Mouse (Mus musculus): Measurements from ENCODE around the gene Orm3. TPM values are rescaled to one million over a fixed set of nuclear protein-coding genes. Genes with fewer than 3 reads are reported as not detected.

The Orm3 gene
- polyA plus RNA-seq, 1 experiment from 2014 or later = not detected

DNA sequence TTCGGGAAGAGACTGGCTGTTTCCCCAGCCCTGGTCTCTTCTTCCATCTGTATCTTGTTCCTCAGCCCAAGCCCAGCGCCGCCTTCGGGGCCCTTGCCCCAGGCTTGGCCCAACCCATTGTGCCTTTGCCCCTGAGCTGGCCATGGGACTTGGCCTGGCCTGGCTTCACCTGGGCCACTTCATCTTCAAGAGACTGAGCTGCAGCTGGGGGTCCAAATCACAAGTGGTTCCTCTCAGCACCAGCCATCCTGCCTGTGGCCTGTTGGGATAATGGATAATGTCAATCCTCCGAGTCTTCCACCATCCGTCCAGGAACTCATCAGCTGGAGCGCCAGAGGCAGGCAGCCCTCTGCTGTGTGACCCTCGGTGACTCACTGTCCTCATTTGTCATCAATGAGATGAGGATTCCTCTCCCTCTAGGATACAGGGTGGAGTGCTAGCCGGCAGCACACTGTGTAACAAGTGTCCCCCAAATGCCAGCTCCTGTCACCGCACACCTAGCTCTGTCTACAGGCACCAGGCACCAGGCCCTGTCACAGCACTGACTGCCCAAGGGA lies 42.1 kb downstream of the Orm3 start:
- WGBS = 86% methylated on average over 10 of the region's 10 CpGs

DNA sequence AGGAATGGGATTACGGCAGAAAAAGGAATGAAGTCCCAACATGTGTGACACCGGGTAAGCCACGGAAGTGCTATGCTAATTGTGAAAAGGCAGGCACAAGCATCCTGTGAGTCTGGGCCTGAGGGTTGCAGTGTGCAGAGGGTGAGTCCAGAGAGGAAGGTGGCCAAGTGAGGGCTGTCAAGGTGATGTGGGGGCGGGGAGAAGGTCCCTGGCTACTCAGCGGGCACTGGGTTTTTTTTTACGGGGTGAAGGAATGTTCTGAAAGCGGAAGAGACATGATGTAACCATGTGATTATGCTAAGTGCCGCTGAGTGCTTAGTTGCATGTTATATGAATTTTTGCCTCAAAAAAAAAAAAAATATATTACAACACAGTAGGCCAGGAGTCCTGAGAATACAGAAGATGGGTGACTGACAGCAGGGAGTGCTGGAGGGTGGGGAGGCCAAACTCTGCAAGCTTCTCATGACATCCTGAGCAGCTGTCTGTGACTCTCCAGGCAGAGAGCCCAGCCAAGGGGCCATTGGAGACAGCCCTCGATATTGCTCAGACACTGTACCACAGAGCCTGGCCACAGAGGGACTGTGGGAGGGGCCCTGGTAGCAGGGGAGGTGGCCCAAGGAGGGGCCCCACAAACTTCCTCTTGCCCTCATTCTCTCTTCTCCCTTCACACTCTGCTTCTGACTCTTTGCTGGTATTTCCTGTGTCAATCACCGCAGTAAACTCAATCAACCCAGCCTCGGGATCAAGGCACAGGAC lies 43.1 kb downstream of the Orm3 start:
- ATAC-seq = no peak
- no peaks in the 10 kb centered on the region for H3K27me3 ChIP-seq
- H3K4me1 ChIP-seq (replicated peaks) = peaks cover 51% of the 10 kb centered on the region
- H3K36me3 ChIP-seq = peaks cover 27% of the 10 kb centered on the region
- no peaks in the 10 kb centered on the region for H3K9me3 ChIP-seq
- no peak overlapping the region for H3K4me2 ChIP-seq (replicated peaks)
- no peak overlapping the region for H3K4me3 ChIP-seq (replicated peaks)
- WGBS = 76% methylated on average over 11 of the region's 11 CpGs
- H3K9ac ChIP-seq (replicated peaks) = no peak overlapping the region
- peak overlapping the region; percentile 45; the same call in 1 of the 2 replicates for H3K27ac ChIP-seq

More for the DNA sequence above, 42.1 kb downstream of the Orm3 start:
- H3K9ac ChIP-seq (replicated peaks) = no peak overlapping the region
- H3K27ac ChIP-seq = no peak overlapping the region
- peaks cover 42% of the 10 kb centered on the region for H3K4me1 ChIP-seq (replicated peaks)
- H3K4me2 ChIP-seq (replicated peaks) = no peak overlapping the region
- H3K9me3 ChIP-seq = no peaks in the 10 kb centered on the region
- H3K36me3 ChIP-seq = peaks cover 34% of the 10 kb centered on the region
- no peak for ATAC-seq
- H3K27me3 ChIP-seq = no peaks in the 10 kb centered on the region
- H3K4me3 ChIP-seq (replicated peaks) = no peak overlapping the region

DNA sequence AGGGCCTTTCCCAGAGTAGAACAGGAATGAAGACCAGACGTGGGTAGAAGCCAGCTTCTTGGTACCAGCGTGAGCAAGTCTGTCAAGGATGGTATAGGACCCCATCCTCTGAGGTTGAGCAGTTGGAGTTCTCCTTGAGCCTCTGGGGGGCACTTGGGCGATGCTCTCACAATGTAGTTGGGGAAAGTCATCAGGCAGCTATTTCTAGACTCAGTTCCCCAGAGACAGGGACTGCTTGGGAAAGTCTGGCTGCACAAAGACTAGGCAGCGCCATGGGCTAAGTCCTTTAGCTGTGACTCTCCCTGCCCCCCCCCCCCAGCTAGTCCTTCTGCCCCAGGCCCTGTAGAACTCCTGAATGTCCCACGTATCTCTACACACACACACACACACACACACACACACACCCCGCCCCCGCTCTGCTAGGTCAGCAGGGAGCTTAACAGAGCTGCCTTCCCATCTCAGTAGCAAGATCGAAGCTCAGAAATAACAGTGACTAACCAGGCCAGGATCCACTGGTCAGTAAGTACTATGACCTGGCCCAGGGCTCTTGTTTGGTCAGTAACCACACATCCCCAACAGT lies 43.8 kb downstream of the Orm3 start:
- Histone ChIP-seq H3K27me3 (no peaks in the 10 kb centered on the region), H3K9ac (replicated peaks) (no peak overlapping the region), H3K9me3 (no peaks in the 10 kb centered on the region), H3K4me3 (replicated peaks) (no peak overlapping the region), H3K27ac (peak overlapping the region; percentile 45; the same call in 1 of the 2 replicates), H3K4me1 (replicated peaks) (peaks cover 59% of the 10 kb centered on the region), H3K4me2 (replicated peaks) (no peak overlapping the region), H3K36me3 (peaks cover 19% of the 10 kb centered on the region)
- ATAC-seq = no peak
- WGBS = 62% methylated on average over 7 of the region's 8 CpGs

DNA sequence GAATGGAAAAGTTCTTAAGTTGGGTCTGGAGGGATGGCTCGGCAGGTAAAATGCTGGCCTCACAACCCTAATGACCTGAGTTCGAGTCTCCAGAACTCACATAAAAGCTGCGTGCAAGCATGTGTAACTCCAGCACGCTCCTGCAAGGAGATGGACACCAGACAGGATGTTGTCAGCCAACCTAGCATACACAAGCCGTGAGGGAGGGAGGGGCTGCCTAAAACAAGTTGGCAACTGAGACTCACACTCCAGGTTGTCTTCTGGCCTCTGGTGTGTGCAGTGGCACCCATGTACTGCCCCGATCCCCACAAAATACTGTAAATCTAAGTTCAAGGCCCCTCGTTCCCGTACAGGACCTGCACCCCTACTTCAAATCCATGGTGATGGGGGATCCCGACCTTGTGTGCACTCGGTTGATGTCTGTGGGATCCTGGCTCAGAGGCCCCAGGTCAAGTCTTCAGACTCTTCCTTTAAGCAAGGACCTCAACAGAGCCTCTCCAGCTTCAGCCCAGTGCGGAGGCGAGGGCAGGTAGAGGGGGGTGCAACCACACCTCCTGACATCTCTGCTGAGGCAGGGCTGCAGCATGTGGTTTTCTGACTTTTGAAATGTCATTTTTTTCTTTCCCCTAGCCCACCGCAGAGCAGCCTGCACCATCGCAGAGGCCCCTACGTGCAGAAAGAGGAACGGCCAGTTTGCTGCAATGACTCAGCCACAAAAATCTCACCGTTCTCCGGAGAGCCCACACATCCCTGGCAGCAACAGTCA lies 44.8 kb downstream of the Orm3 start:
- no peak overlapping the region for H3K9ac ChIP-seq (replicated peaks)
- ATAC-seq = no peak
- H3K4me2 ChIP-seq (replicated peaks) = no peak overlapping the region
- no peaks in the 10 kb centered on the region for H3K9me3 ChIP-seq
- H3K4me3 ChIP-seq (replicated peaks) = no peak overlapping the region
- H3K27ac ChIP-seq = no peak overlapping the region
- no peaks in the 10 kb centered on the region for H3K27me3 ChIP-seq
- 91% methylated on average over 18 of the region's 18 CpGs for WGBS
- peaks cover 10% of the 10 kb centered on the region; the same call in 1 of the 2 replicates for H3K36me3 ChIP-seq
- H3K4me1 ChIP-seq (replicated peaks) = peaks cover 68% of the 10 kb centered on the region

DNA sequence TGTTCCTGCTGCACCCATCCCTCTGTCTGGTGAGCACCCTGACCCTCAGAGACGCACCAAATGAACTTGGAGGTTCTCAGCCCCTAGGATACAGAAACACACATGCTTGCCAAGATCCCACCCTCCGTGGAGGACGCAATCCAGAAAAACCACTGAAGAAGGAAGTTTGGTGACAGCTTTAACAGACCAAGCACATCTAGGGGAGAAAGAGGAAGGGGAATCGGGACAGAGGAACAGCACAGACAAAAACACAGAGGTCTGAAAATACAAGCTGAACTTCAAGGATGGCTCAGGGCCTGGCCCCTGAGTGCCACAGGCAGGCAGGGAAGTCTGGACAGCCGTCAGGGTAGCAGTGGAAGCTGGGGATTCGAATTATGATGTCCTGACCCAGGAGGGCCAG lies 45.7 kb downstream of the Orm3 start:
- ATAC-seq = no peak
- H3K27ac ChIP-seq = no peak overlapping the region

DNA sequence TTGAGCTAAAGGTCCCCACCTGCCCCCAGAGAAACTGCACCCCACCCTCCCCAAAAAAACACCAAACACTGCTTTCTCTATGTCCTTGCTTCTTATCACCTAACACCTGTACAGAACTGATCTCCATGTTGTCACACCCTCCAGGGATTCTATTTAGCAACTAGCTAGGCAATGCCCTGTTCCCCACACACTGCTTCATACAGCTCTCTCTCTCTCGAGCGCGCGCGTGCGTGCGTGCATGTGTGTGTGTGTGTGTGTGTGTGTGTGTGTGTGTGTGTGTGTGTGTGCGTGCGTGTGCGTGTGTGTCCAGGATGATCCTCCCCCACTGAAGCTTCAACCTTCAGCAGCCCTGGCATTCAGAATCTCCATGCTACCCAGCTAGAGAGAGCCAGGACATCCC lies 46.1 kb downstream of the Orm3 start:
- H3K9me3 ChIP-seq = no peaks in the 10 kb centered on the region
- ATAC-seq = no peak
- H3K4me3 ChIP-seq (replicated peaks) = no peak overlapping the region
- H3K27ac ChIP-seq = no peak overlapping the region; the same call in 1 of the 2 replicates
- H3K27me3 ChIP-seq = no peaks in the 10 kb centered on the region
- H3K4me1 ChIP-seq (replicated peaks) = peaks cover 73% of the 10 kb centered on the region
- no peak overlapping the region for H3K9ac ChIP-seq (replicated peaks)
- H3K4me2 ChIP-seq (replicated peaks) = peak overlapping the region; percentile 42; the same call in 1 of the 2 replicates
- H3K36me3 ChIP-seq = peaks cover 7% of the 10 kb centered on the region; the same call in 1 of the 2 replicates
- 87% methylated on average over 10 of the region's 10 CpGs for WGBS

More for the DNA sequence above, 45.7 kb downstream of the Orm3 start:
- Histone ChIP-seq H3K4me1 (replicated peaks) (peaks cover 73% of the 10 kb centered on the region), H3K4me2 (replicated peaks) (0 out of 2 replicates have a peak overlapping the region, but pooled peaks have one; percentile 6), H3K27me3 (no peaks in the 10 kb centered on the region), H3K9ac (replicated peaks) (no peak overlapping the region), H3K9me3 (no peaks in the 10 kb centered on the region), H3K36me3 (peaks cover 7% of the 10 kb centered on the region; the same call in 1 of the 2 replicates), H3K4me3 (replicated peaks) (no peak overlapping the region)
- 92% methylated on average over 6 of the region's 6 CpGs for WGBS

DNA sequence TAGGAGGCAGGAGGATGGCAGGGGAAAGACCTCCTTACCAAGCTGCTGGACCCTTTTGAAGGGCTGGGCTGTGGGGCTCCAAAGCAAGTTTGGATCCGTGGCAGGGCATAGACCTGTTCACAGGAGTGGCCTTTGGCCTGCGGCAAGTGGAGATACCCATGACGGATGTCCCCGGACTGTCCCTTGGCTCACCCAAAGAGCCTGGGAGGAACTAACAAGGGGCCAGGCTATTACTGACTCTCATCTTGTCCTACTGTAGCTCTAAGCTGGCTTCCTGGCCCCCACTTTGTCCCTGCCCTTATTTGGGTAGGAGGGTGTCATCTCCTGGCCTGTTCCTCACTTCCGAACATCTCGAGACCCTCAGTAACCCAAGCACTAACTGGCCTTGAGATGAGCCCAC lies 46.6 kb downstream of the Orm3 start:
- peak overlapping the region; percentile 17 for H3K9ac ChIP-seq (replicated peaks)

DNA sequence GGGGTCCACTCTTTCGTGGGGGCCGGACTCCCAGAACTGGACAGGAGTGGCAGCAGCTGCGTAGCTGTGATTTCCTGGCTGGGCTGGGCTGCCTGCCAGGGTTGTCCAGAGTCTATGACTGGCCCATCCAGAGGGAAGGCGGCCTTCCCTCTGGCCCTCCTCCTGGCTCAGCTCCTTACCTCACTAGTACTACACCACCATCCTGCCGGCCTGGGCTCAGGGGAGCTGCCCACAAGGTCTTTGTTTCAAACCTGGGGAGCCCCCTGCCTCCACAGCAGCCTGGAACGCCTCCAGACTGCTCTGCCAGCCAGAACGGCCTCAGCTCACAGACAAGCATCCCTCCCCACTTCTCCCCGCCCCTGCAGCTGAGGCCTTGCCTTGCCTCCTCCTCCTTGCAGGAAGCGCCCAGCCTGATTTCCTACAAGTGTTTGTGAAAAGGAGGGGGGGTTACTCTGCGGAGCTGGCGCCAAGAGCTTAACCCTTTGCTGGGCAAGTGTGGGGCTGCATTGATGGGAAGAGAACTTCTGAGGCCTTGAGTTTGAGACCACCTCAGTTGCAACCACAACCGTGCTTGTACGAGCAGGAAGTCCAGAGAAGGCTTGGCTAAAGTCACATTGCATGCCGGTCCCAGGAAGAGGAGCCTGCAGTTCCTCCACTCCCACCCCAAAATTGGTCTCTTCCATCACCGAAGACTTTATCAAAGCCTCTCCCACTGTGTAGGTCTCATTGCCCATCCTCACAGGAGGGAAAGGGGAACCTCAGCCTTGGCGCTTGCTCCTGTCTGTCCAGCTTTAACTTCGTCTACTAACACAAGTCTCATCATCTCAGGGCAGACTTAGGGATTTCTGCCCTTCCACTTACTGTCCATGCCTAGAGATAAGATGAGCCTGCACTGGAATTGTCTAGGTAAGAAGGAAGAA lies 47.3 kb downstream of the Orm3 start, which contains the start of gene Akna:
Gene Akna, minus strand, starts transcription at position 315 of the 920 bp plus-strand sequence.
- no peaks in the 10 kb centered on the region for H3K9me3 ChIP-seq
- H3K27ac ChIP-seq = peak within 1 kb of the TSS; percentile 82
- peak within 1 kb of the TSS; percentile 42 for H3K4me2 ChIP-seq (replicated peaks)
- H3K27me3 ChIP-seq = no peaks in the 10 kb centered on the region
- H3K36me3 ChIP-seq = no peaks in the 10 kb centered on the region
- 13% methylated on average over 17 of the region's 17 CpGs for WGBS
- peaks cover 73% of the 10 kb centered on the region for H3K4me1 ChIP-seq (replicated peaks)
- peak; percentile 87 for ATAC-seq
- H3K9ac ChIP-seq (replicated peaks) = peak within 1 kb of the TSS; percentile 19
- peak within 1 kb of the TSS; percentile 26 for H3K4me3 ChIP-seq (replicated peaks)

More for the DNA sequence above, 46.6 kb downstream of the Orm3 start:
- Histone ChIP-seq H3K4me2 (replicated peaks) (peak overlapping the region; percentile 42), H3K36me3 (peaks cover 2% of the 10 kb centered on the region; the same call in 1 of the 2 replicates), H3K9me3 (no peaks in the 10 kb centered on the region), H3K27ac (peak overlapping the region; percentile 82), H3K4me3 (replicated peaks) (peak overlapping the region; percentile 26; the same call in 1 of the 2 replicates), H3K4me1 (replicated peaks) (peaks cover 73% of the 10 kb centered on the region), H3K27me3 (no peaks in the 10 kb centered on the region)
- WGBS = 76% methylated on average over 6 of the region's 6 CpGs
- ATAC-seq = peak; percentile 2; the same call in 1 of the 2 replicates

DNA sequence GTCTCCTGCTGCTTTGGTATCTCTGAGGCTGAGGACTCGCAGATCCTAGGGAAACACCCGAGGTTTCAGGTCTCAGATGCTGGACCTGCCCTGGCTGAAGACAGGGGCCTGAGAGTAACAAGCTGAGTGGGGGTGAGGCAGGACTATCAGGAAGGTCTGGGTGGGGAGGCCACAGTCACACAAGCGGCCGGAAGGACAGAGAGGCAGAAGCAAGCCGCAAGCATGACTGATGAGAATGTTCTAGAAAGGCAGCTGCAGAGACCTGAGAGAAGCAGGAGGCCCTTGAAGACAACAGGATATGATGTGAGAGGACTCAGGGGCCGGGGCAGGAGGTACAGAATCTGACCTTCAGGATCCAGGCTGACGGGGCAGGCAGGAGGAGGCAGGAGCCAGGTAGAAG lies 48.2 kb downstream of the Orm3 start:
- Histone ChIP-seq H3K9me3 (no peaks in the 10 kb centered on the region), H3K27ac (peak overlapping the region; percentile 82; the same call in 1 of the 2 replicates), H3K4me3 (replicated peaks) (no peak overlapping the region), H3K4me2 (replicated peaks) (no peak overlapping the region), H3K36me3 (no peaks in the 10 kb centered on the region), H3K9ac (replicated peaks) (0 out of 2 replicates have a peak overlapping the region, but pooled peaks have one; percentile 19), H3K27me3 (no peaks in the 10 kb centered on the region), H3K4me1 (replicated peaks) (peaks cover 73% of the 10 kb centered on the region)
- ATAC-seq = no peak
- 87% methylated on average over 7 of the region's 7 CpGs for WGBS

DNA sequence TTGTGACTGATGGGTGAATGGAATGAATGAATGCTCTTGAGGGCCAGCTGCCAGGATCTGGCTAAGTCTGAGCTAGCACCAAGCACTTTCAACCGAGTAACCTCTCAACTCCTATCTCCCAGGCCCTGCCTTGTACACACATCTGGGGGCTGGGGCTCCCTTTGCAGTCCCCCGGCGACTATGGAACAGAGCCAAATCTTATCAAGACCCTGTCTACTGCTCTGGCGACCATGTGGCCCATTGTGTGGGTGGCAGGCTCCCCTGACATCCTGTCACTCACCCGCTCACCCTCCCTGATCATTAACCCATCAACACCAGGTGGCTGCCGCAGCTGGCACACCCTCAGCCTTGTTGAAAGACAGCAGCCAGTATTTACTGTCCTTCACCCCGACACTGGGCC lies 49.1 kb downstream of the Orm3 start:
- 25% methylated on average over 7 of the region's 7 CpGs for WGBS
- peak; percentile 1; the same call in 1 of the 2 replicates for ATAC-seq
- no peaks in the 10 kb centered on the region for H3K27me3 ChIP-seq
- no peak overlapping the region for H3K9ac ChIP-seq (replicated peaks)
- no peaks in the 10 kb centered on the region for H3K9me3 ChIP-seq
- H3K36me3 ChIP-seq = no peaks in the 10 kb centered on the region
- H3K4me1 ChIP-seq (replicated peaks) = peaks cover 73% of the 10 kb centered on the region
- peak overlapping the region; percentile 45 for H3K27ac ChIP-seq
- no peak overlapping the region for H3K4me2 ChIP-seq (replicated peaks)
- no peak overlapping the region for H3K4me3 ChIP-seq (replicated peaks)

DNA sequence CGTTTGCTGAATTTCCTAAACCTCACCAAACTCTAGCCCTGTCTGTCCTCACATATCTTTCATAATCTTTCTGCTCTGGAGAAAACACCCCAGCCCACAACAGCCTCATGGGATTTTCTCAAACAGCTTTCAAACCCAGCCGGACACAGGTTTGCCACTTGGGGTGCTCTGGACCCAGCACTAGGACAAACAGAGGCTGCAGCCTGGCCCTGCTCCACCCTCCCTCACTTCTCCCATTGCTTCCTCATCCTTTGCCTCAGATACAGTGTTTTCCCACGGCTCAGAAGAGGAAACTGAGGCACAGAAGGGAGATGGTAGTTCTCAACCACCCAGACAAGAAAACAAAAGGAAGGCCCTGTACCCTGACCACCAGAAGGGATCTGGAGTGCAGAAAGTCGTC lies 49.7 kb downstream of the Orm3 start:
- H3K4me3 ChIP-seq (replicated peaks) = no peak overlapping the region
- no peak overlapping the region for H3K9ac ChIP-seq (replicated peaks)
- H3K36me3 ChIP-seq = no peaks in the 10 kb centered on the region
- 54% methylated on average over 4 of the region's 4 CpGs for WGBS
- no peaks in the 10 kb centered on the region for H3K27me3 ChIP-seq
- ATAC-seq = no peak
- H3K4me1 ChIP-seq (replicated peaks) = peaks cover 73% of the 10 kb centered on the region
- H3K9me3 ChIP-seq = no peaks in the 10 kb centered on the region
- H3K4me2 ChIP-seq (replicated peaks) = no peak overlapping the region
- peak overlapping the region; percentile 45 for H3K27ac ChIP-seq

Measured in midbrain, embryonic 13.5 days (tissue).